Mouse (Mus musculus): ENCODE measurements around the gene S100a2. TPM values are rescaled to one million over a fixed set of nuclear protein-coding genes. Genes with fewer than 3 reads are reported as not detected.

S100a2 gene
- polyA plus RNA-seq, 1 experiment from 2014 or later: not detected

GRCm38 (mm10) chr3:90606185-90606584 lies 16.1 kb downstream of the S100a2 start:
- H3K4me3 ChIP-seq (ENCODE audit: low read depth, low read length): no peak overlapping the region
- H3K36me3 ChIP-seq (ENCODE audit: control insufficient read depth, insufficient read depth, low read length): no peaks in the 10 kb centered on the region
- 50% methylated on average over 6 of the region's 6 CpGs for WGBS
- DNase-seq (ENCODE audit: low spot score): peak; percentile 89
- H3K27me3 ChIP-seq (replicated peaks; ENCODE audit: control insufficient read depth, insufficient read depth, low read length): no peaks in the 10 kb centered on the region
- H3K4me2 ChIP-seq (ENCODE audit: low read depth, low read length): no peak overlapping the region
- peak; percentile 74 for ATAC-seq (ENCODE audit: low read depth)
- no peaks in the 10 kb centered on the region for H3K9me3 ChIP-seq (ENCODE audit: control insufficient read depth, low read length)
- H3K4me1 ChIP-seq (ENCODE audit: control insufficient read depth, insufficient read depth, low read length): peaks cover 37% of the 10 kb centered on the region
- no peak overlapping the region for H3K9ac ChIP-seq (ENCODE audit: low read depth, low read length)
- H3K27ac ChIP-seq (replicated peaks; ENCODE audit: low read depth, low read length): peak overlapping the region; percentile 82

DNA sequence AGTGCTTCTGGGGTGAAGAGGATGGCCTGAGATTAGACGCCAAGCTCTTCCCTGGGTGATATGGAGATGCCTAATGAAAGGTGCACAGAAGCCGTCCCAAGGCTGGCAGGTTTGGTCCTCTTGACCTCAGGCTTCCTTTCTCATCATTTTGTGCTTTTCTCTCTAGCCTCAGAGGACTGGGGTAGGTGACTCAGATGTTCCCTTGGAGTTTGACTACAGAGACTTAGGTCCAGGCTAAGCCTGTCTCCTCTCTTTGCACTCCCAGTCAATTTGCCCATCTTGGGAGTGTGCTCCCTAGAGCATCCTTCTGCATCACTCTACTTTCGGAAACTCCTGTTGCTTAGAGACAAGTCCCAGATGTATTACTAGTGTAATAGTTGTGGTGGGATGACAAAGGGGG lies 17.3 kb downstream of the S100a2 start:
- no peak overlapping the region for H3K9ac ChIP-seq (ENCODE audit: low read depth, low read length)
- peaks cover 37% of the 10 kb centered on the region for H3K4me1 ChIP-seq (ENCODE audit: control insufficient read depth, insufficient read depth, low read length)
- H3K27ac ChIP-seq (replicated peaks; ENCODE audit: low read depth, low read length): no peak overlapping the region
- H3K36me3 ChIP-seq (ENCODE audit: control insufficient read depth, insufficient read depth, low read length): no peaks in the 10 kb centered on the region
- H3K9me3 ChIP-seq (ENCODE audit: control insufficient read depth, low read length): no peaks in the 10 kb centered on the region
- WGBS: 80% methylated on average over 3 of the region's 3 CpGs
- DNase-seq (ENCODE audit: low spot score): no peak
- no peak for ATAC-seq (ENCODE audit: low read depth)
- no peaks in the 10 kb centered on the region for H3K27me3 ChIP-seq (replicated peaks; ENCODE audit: control insufficient read depth, insufficient read depth, low read length)
- no peak overlapping the region for H3K4me3 ChIP-seq (ENCODE audit: low read depth, low read length)
- H3K4me2 ChIP-seq (ENCODE audit: low read depth, low read length): no peak overlapping the region

DNA sequence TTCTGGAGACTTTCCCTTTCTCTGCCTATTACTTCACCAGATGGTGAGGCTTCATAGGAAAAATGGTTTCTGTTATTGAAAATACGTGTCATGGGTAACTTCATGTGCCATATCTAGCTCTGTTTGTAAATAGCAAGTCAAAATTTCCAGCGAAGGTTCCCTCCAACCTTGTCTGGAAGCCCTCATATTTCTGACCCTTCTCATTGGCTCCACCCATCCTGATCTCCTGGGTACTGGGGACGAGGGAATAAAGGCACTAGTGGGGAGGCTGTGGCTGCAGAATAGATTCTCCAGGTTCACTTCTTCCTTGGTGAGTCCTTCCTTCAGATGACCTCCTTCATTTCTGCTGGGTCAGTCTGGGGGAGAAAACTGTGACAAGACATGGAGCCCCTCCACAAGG lies 18.2 kb downstream of the S100a2 start, which contains the start of gene S100a5:
TSS of gene S100a5 (plus strand) at position 301 of the 400 bp plus-strand sequence.
- ATAC-seq (ENCODE audit: low read depth) (no peak), DNase-seq (ENCODE audit: low spot score) (no peak)
- H3K9ac ChIP-seq (ENCODE audit: low read depth, low read length): no peak within 1 kb of the TSS
- peaks cover 39% of the 10 kb centered on the region for H3K4me1 ChIP-seq (ENCODE audit: control insufficient read depth, insufficient read depth, low read length)
- no peaks in the 10 kb centered on the region for H3K36me3 ChIP-seq (ENCODE audit: control insufficient read depth, insufficient read depth, low read length)
- no peak within 1 kb of the TSS for H3K4me3 ChIP-seq (ENCODE audit: low read depth, low read length)
- 67% methylated on average over 3 of the region's 3 CpGs for WGBS
- no peak within 1 kb of the TSS for H3K27ac ChIP-seq (replicated peaks; ENCODE audit: low read depth, low read length)
- H3K9me3 ChIP-seq (ENCODE audit: control insufficient read depth, low read length): no peaks in the 10 kb centered on the region
- no peak within 1 kb of the TSS for H3K4me2 ChIP-seq (ENCODE audit: low read depth, low read length)
- H3K27me3 ChIP-seq (replicated peaks; ENCODE audit: control insufficient read depth, insufficient read depth, low read length): no peaks in the 10 kb centered on the region

- H3K27me3 ChIP-seq (replicated peaks; ENCODE audit: control insufficient read depth, insufficient read depth, low read length): no peaks in the 10 kb centered on the region
- no peaks in the 10 kb centered on the region for H3K9me3 ChIP-seq (ENCODE audit: control insufficient read depth, low read length)
- H3K27ac ChIP-seq (replicated peaks; ENCODE audit: low read depth, low read length): no peak overlapping the region
- H3K4me3 ChIP-seq (ENCODE audit: low read depth, low read length): no peak overlapping the region
- peaks cover 38% of the 10 kb centered on the region for H3K4me1 ChIP-seq (ENCODE audit: control insufficient read depth, insufficient read depth, low read length)
- ATAC-seq (ENCODE audit: low read depth) (no peak), DNase-seq (ENCODE audit: low spot score) (no peak)
- H3K9ac ChIP-seq (ENCODE audit: low read depth, low read length): no peak overlapping the region
- no peaks in the 10 kb centered on the region for H3K36me3 ChIP-seq (ENCODE audit: control insufficient read depth, insufficient read depth, low read length)
- no peak overlapping the region for H3K4me2 ChIP-seq (ENCODE audit: low read depth, low read length)
Measured at GRCm38 (mm10) chr3:90609102-90609501, 19.1 kb downstream of the S100a2 start.

- Histone ChIP-seq H3K9me3 (ENCODE audit: control insufficient read depth, low read length) (no peaks in the 10 kb centered on the region), H3K4me1 (ENCODE audit: control insufficient read depth, insufficient read depth, low read length) (peaks cover 21% of the 10 kb centered on the region), H3K27me3 (replicated peaks; ENCODE audit: control insufficient read depth, insufficient read depth, low read length) (no peaks in the 10 kb centered on the region), H3K27ac (replicated peaks; ENCODE audit: low read depth, low read length) (no peak overlapping the region), H3K36me3 (ENCODE audit: control insufficient read depth, insufficient read depth, low read length) (no peaks in the 10 kb centered on the region), H3K4me3 (ENCODE audit: low read depth, low read length) (no peak overlapping the region), H3K9ac (ENCODE audit: low read depth, low read length) (no peak overlapping the region), H3K4me2 (ENCODE audit: low read depth, low read length) (no peak overlapping the region)
- ATAC-seq (ENCODE audit: low read depth) (no peak), DNase-seq (ENCODE audit: low spot score) (no peak)
- 91% methylated on average over 3 of the region's 3 CpGs for WGBS
Measured at GRCm38 (mm10) chr3:90611494-90611893, 21.4 kb downstream of the S100a2 start.

- H3K4me2 ChIP-seq (ENCODE audit: low read depth, low read length): no peak overlapping the region
- H3K9me3 ChIP-seq (ENCODE audit: control insufficient read depth, low read length): no peaks in the 10 kb centered on the region
- DNase-seq (ENCODE audit: low spot score) (no peak), ATAC-seq (ENCODE audit: low read depth) (no peak)
- no peaks in the 10 kb centered on the region for H3K27me3 ChIP-seq (replicated peaks; ENCODE audit: control insufficient read depth, insufficient read depth, low read length)
- H3K9ac ChIP-seq (ENCODE audit: low read depth, low read length): no peak overlapping the region
- 59% methylated on average over 4 of the region's 4 CpGs for WGBS
- H3K4me1 ChIP-seq (ENCODE audit: control insufficient read depth, insufficient read depth, low read length): peaks cover 20% of the 10 kb centered on the region
- H3K36me3 ChIP-seq (ENCODE audit: control insufficient read depth, insufficient read depth, low read length): no peaks in the 10 kb centered on the region
- H3K27ac ChIP-seq (replicated peaks; ENCODE audit: low read depth, low read length): no peak overlapping the region
- no peak overlapping the region for H3K4me3 ChIP-seq (ENCODE audit: low read depth, low read length)
Measured at GRCm38 (mm10) chr3:90612061-90612460, 22.0 kb downstream of the S100a2 start.

GRCm38 (mm10) chr3:90612728-90613291 lies 22.8 kb downstream of the S100a2 start, which contains the start of gene S100a6:
S100a6 (plus strand) TSS chr3:90612882.
- Histone ChIP-seq H3K4me2 (ENCODE audit: low read depth, low read length) (peak within 1 kb of the TSS; percentile 75), H3K4me1 (ENCODE audit: control insufficient read depth, insufficient read depth, low read length) (peaks cover 20% of the 10 kb centered on the region), H3K27ac (replicated peaks; ENCODE audit: low read depth, low read length) (no peak within 1 kb of the TSS), H3K36me3 (ENCODE audit: control insufficient read depth, insufficient read depth, low read length) (no peaks in the 10 kb centered on the region), H3K9ac (ENCODE audit: low read depth, low read length) (peak within 1 kb of the TSS; percentile 57), H3K27me3 (replicated peaks; ENCODE audit: control insufficient read depth, insufficient read depth, low read length) (no peaks in the 10 kb centered on the region), H3K4me3 (ENCODE audit: low read depth, low read length) (peak within 1 kb of the TSS; percentile 43), H3K9me3 (ENCODE audit: control insufficient read depth, low read length) (0 out of 2 replicates have a peak, but pooled peaks cover 3% of the 10 kb centered on the region)
- ATAC-seq (ENCODE audit: low read depth) (peak; percentile 81), DNase-seq (ENCODE audit: low spot score) (peak; percentile 84)
- 1% methylated on average over 23 of the region's 23 CpGs for WGBS

GRCm38 (mm10) chr3:90613461-90614147 lies 23.6 kb downstream of the S100a2 start:
- no peak for ATAC-seq (ENCODE audit: low read depth)
- Histone ChIP-seq H3K4me1 (ENCODE audit: control insufficient read depth, insufficient read depth, low read length) (peaks cover 20% of the 10 kb centered on the region), H3K4me2 (ENCODE audit: low read depth, low read length) (peak overlapping the region; percentile 75), H3K27ac (replicated peaks; ENCODE audit: low read depth, low read length) (no peak overlapping the region), H3K4me3 (ENCODE audit: low read depth, low read length) (peak overlapping the region; percentile 43), H3K9me3 (ENCODE audit: control insufficient read depth, low read length) (0 out of 2 replicates have a peak, but pooled peaks cover 3% of the 10 kb centered on the region), H3K36me3 (ENCODE audit: control insufficient read depth, insufficient read depth, low read length) (no peaks in the 10 kb centered on the region), H3K9ac (ENCODE audit: low read depth, low read length) (peak overlapping the region; percentile 57), H3K27me3 (replicated peaks; ENCODE audit: control insufficient read depth, insufficient read depth, low read length) (no peaks in the 10 kb centered on the region)
- WGBS: 47% methylated on average over 7 of the region's 7 CpGs
- DNase-seq (ENCODE audit: low spot score): no peak

DNA sequence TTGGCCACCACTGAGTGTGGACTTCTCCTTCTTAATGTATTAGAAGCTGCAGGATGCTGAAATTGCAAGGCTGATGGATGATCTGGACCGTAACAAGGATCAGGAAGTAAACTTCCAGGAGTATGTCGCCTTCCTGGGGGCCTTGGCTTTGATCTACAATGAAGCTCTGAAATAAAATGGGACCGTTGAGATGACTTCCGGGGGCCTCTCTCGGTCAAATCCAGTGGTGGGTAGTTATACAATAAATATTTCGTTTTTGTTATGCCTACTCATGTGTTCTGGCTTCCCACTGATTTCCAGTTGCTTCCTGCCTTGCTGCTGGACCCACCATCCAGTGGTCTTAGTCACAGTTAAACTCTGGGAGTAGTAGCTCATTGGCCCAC lies 24.1 kb downstream of the S100a2 start:
- no peak for DNase-seq (ENCODE audit: low spot score)
- 85% methylated on average over 6 of the region's 6 CpGs for WGBS
- ATAC-seq (ENCODE audit: low read depth): no peak
- peak overlapping the region; percentile 75 for H3K4me2 ChIP-seq (ENCODE audit: low read depth, low read length)
- H3K27ac ChIP-seq (replicated peaks; ENCODE audit: low read depth, low read length): no peak overlapping the region
- peaks cover 20% of the 10 kb centered on the region for H3K4me1 ChIP-seq (ENCODE audit: control insufficient read depth, insufficient read depth, low read length)
- H3K4me3 ChIP-seq (ENCODE audit: low read depth, low read length): no peak overlapping the region
- no peak overlapping the region for H3K9ac ChIP-seq (ENCODE audit: low read depth, low read length)
- H3K27me3 ChIP-seq (replicated peaks; ENCODE audit: control insufficient read depth, insufficient read depth, low read length): no peaks in the 10 kb centered on the region
- 0 out of 2 replicates have a peak, but pooled peaks cover 3% of the 10 kb centered on the region for H3K9me3 ChIP-seq (ENCODE audit: control insufficient read depth, low read length)
- no peaks in the 10 kb centered on the region for H3K36me3 ChIP-seq (ENCODE audit: control insufficient read depth, insufficient read depth, low read length)
